Mouse (Mus musculus): ENCODE results near the gene Rab7. TPM values are rescaled to one million over a fixed set of nuclear protein-coding genes. Genes with fewer than 3 reads are reported as not detected.
A peak's percentile ranks its signal among the peaks of the same experiment; 100 is the strongest.
"Not testable (repeated sequence)": the region's sequence is repeated elsewhere in the genome, so short reads cannot be mapped to it uniquely, and the experiment has no call there.

Gene Rab7
- total RNA-seq, 2 experiments from 2014 or later: 305 to 332 TPM

DNA sequence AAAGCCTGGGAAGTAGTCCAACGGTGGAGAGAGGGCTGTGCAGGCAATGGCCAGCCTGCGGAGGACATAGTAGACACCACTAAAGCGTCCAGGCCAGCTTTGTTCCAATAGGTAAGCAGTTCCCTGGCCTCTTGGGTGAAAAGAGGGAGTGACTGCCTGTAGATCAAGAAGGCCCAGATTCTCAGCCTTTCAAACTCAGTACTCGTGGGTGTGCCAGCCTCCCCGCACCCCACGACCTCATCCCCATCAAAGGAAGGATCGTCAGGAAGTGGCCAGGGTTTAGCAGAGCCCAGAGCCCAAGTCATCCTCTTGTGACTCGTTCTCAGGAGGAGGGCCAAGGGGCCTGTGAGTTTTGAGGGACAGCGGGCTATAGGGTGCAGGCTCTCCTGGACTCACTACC is 62.6 kb downstream of the Rab7 start:
- TF ChIP-seq CTCF (conservative IDR thresholded peaks at IDR 0.05): no peak
- DNase-seq (ENCODE audit: low spot score in 2 of 2): no peak
- Histone ChIP-seq H3K27ac (no peak overlapping the region), H3K4me3 (peak overlapping the region; percentile 80)

GRCm38 (mm10) chr6:87981547-87982256 is 63.4 kb downstream of the Rab7 start, which contains the start of gene H1fx:
Gene H1fx, minus strand, starts transcription at chr6:87981637.
- Histone ChIP-seq H3K4me3 (peak within 1 kb of the TSS; percentile 84), H3K27ac (peak within 1 kb of the TSS; percentile 93)
- DNase-seq (ENCODE audit: low spot score in 2 of 2): peak; percentile 55 to 77
- TF ChIP-seq CTCF (conservative IDR thresholded peaks at IDR 0.05): peak; percentile 70

GRCm38 (mm10) chr6:87981030-87981485 is 64.0 kb downstream of the Rab7 start:
- no peak for TF ChIP-seq CTCF (conservative IDR thresholded peaks at IDR 0.05)
- H3K4me3 ChIP-seq: peak overlapping the region; percentile 84
- DNase-seq (ENCODE audit: low spot score in 2 of 2): no peak
- H3K27ac ChIP-seq: peak overlapping the region; percentile 93

DNA sequence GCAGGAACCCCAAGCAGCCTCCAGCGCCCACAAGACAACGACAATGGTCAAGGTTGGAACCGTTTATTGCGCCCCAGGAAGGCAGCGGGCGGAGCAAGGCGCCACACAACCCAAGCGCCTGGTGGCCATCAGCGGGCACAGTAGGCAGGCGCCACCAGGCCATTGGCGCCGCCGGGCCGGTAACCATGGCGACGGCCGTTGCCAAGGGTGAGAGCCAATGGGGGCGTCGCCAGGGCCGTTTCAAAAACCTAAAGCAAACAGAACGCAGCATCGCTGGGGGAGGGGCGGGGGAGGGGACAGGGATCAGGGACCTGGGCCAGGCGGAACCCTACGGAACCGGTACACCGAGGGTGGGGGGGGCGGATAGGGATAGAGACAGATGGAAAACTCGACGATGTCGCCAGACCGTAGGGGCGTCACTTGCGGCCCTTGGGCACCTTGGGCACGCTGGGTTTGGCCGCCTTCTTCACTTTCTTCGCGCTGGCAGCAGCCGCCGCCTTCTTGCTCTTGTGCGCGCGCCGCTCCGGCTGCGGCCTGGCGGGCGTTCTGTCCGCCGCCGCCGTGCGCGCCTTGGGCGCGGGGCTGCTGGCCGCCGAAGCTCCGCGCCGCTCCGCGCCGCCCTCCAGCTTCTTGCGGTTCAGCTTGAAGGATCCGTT is 64.6 kb downstream of the Rab7 start:
- TF ChIP-seq CTCF (conservative IDR thresholded peaks at IDR 0.05): peak; percentile 75
- Histone ChIP-seq H3K27ac (peak overlapping the region; percentile 93), H3K4me3 (peak overlapping the region; percentile 84)
- peak; percentile 83 to 87 for DNase-seq (ENCODE audit: low spot score in 2 of 2)

DNA sequence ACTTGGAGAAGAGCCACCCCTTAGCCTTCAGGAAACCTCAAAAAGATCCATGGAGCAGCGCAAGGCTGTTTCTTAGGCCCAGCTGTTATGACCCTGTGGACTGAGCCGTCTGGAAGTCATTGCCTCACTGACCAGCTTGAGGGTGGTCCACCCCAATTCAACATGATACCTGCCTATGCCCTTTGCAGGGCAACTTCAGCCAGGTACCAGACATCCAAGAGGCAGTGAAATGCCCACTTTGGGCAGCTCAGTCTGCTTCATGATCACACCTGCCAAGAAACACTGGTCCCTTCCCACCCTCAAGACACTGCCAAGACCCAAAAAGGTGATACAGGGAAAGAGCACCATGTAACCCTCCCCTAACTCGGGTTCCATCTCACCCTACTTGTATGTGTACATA is 65.3 kb downstream of the Rab7 start:
- H3K27ac ChIP-seq: peak overlapping the region; percentile 93
- TF ChIP-seq CTCF (conservative IDR thresholded peaks at IDR 0.05): no peak
- no peak for DNase-seq (ENCODE audit: low spot score in 2 of 2)
- peak overlapping the region; percentile 84 for H3K4me3 ChIP-seq

DNA sequence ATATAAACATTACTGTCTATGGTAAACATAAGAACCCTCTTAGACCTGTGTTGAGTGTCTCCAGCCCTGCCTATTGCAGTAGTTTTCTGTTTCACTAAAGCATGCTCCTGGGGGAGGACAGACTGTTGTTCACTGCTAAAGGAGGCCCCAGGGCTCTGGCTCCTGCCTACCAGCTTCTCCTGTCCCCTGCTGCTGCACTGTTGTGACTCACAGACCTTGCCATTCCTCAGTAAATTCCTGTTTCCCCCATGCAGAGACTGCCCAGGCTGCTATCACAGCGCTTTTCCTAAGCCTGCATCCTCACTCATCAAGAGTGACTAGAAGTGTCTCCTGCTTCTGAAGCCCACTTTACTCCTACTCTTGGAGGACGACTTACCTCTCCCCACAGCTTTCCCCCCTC is 75.0 kb downstream of the Rab7 start:
- H3K4me3 ChIP-seq: no peak overlapping the region
- no peak overlapping the region for H3K27ac ChIP-seq
- TF ChIP-seq CTCF (conservative IDR thresholded peaks at IDR 0.05): no peak
- DNase-seq (ENCODE audit: low spot score in 2 of 2): no peak

- not testable (repeated sequence) for H3K27ac ChIP-seq; H3K4me3 ChIP-seq; DNase-seq (ENCODE audit: low spot score in 2 of 2)
Measured at GRCm38 (mm10) chr6:87962457-87962856, 82.6 kb downstream of the Rab7 start.

Small RNAs within 50 kb of the gene (microRNA-seq; reads per million reads assigned to microRNA genes)
- gene Gm47286: 0.32 to 0.74 reads per million in 2 experiments

Other genes starting within 250 kb of the Rab7 start
- gene Rab43, start 233.1 kb downstream of the Rab7 start, total RNA-seq (2021): 10 to 100 TPM; 10.7 to 15.5 TPM
- gene Gm45140, start 209.5 kb downstream of the Rab7 start, total RNA-seq (2021): 1 to 10 TPM; 3.7 to 4.4 TPM
- gene Isy1, start 206.5 kb downstream of the Rab7 start, total RNA-seq (2021): 10 to 100 TPM; 25.1 to 29.3 TPM
- gene Cnbp, start 194.2 kb downstream of the Rab7 start, total RNA-seq (2021): 100 to 1,000 TPM; 255 to 275 TPM
- gene Copg1, start 157.5 kb downstream of the Rab7 start, total RNA-seq (2021): 100 to 1,000 TPM; 258 to 266 TPM
- 10 to 100 TPM; 23.0 to 27.3 TPM for gene Hmces, start 131.3 kb downstream of the Rab7 start, total RNA-seq (2021)
- 10 to 100 TPM; 65.7 to 68.1 TPM for gene H1fx, start 63.6 kb downstream of the Rab7 start, total RNA-seq (2021)
- gene Rpn1, start 39.2 kb upstream of the Rab7 start, total RNA-seq (2021): 100 to 1,000 TPM; 163 to 174 TPM
- gene Gata2, start 148.6 kb upstream of the Rab7 start, total RNA-seq (2021): 1 to 10 TPM; 6.8 to 7.7 TPM
- not detected for gene Dnajb8, start 177.0 kb upstream of the Rab7 start, total RNA-seq (2021)